In the genomic region with DNA sequence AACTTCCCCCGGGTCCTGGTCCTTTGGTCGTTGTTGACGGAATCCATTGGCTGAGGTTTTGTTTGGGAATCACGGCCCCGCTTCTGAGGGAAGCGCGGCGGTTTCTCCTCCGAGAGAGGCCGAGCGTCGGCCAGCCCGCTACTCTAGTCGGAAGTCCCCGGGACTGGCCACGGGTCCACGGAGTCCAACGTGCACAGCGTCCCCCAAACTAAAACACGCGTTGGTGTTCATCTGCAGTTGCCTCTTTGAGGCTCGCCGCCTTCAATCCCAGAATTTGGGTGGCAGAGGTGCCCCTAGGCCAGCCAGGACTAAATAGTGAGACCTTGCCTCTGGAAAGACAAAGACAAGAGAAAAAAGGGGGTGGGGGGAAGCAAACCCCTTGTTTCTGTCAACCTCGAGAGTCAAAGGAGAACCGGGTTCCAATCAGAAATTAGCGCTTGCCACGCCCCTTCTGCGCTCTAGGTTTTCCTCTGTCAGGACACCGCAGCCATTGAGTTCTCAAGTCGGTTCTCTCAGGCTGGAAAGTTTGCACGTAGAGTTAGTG, we compare ENCODE assay signal across 7 mouse cellular contexts. TPM values are rescaled to one million over a fixed set of nuclear protein-coding genes. Genes with fewer than 3 reads are reported as not detected.
DNase-seq lines count a peak whose midpoint lies in the region; ATAC-seq and TF ChIP-seq lines count a peak whose summit lies in the region.

No protein-coding gene starts in this region.

- H3K27ac ChIP-seq in MEL (ENCODE audit: control insufficient read depth, low read depth, low read length) = peak overlapping the region; percentile 57
- peak overlapping the region; percentile 51 for H3K27ac ChIP-seq in hindbrain, embryonic 14.5 days
- peak overlapping the region; percentile 85 for H3K27ac ChIP-seq in liver, postnatal 0 days (ENCODE audit: low read depth)
- peak overlapping the region; percentile 55 for H3K27ac ChIP-seq in neural tube, embryonic 14.5 days (ENCODE audit: low read depth, low read length)

- H3K79me2 ChIP-seq in MEL (ENCODE audit: control insufficient read depth, insufficient read depth, low read length, poor library complexity) = peaks cover 10% of the 10 kb centered on the region

- 0% methylated on average over 31 of the region's 31 CpGs for WGBS in hindbrain, embryonic 14.5 days
- WGBS in liver, postnatal 0 days (ENCODE audit: insufficient replicate concordance) = 1% methylated on average over 31 of the region's 31 CpGs
- under 1% methylated on average over 31 of the region's 31 CpGs for WGBS in neural tube, embryonic 14.5 days

- TF ChIP-seq EP300 in MEL (IDR thresholded peaks at IDR 0.05; ENCODE audit: low read depth in 1 of 2, low read length in 2 of 2) = 0 out of 4 replicates have a peak, but pooled peaks of 1 of the 2 experiments have one; percentile 16
- TF ChIP-seq EP300 in liver, postnatal 0 days (IDR thresholded peaks at IDR 0.05; ENCODE audit: low read depth) = no peak

- no peak for TF ChIP-seq CTCF in MEL (IDR thresholded peaks at IDR 0.05 in 2 of 3, conservative IDR thresholded peaks at IDR 0.05 in 1 of 3; ENCODE audit: control insufficient read depth in 1 of 3, insufficient read depth in 1 of 3, low read depth in 2 of 3, low read length in 3 of 3, poor library complexity in 1 of 3, severe bottlenecking in 1 of 3)
- no peak for TF ChIP-seq CTCF in liver, postnatal 0 days (IDR thresholded peaks at IDR 0.05; ENCODE audit: low read depth)

- H3K27me3 ChIP-seq in MEL (ENCODE audit: control insufficient read depth in 1 of 2, insufficient read depth in 2 of 2, low read length in 2 of 2) = no peaks in the 10 kb centered on the region
- no peaks in the 10 kb centered on the region for H3K27me3 ChIP-seq in hindbrain, embryonic 14.5 days (ENCODE audit: control insufficient read depth, insufficient read depth, low read length)
- no peaks in the 10 kb centered on the region for H3K27me3 ChIP-seq in liver, postnatal 0 days (ENCODE audit: insufficient read depth, low read length)
- H3K27me3 ChIP-seq in neural tube, embryonic 14.5 days (ENCODE audit: control insufficient read depth, insufficient read depth, low read length) = no peaks in the 10 kb centered on the region

- intact Hi-C loops in gastrocnemius, postnatal 14 days (cut with DNase I; ENCODE audit: low total_unique reads) = loop anchor here (10.0 kb wide), 2 partner anchors 323 to 353 kb away; no protein-coding TSS in a partner anchor

- no peaks in the 10 kb centered on the region for H3K9me3 ChIP-seq in MEL (replicated peaks; ENCODE audit: insufficient read depth, low read length)
- no peaks in the 10 kb centered on the region for H3K9me3 ChIP-seq in hindbrain, embryonic 14.5 days (ENCODE audit: control insufficient read depth, low read length)
- H3K9me3 ChIP-seq in liver, postnatal 0 days (ENCODE audit: low read length) = no peaks in the 10 kb centered on the region
- no peaks in the 10 kb centered on the region for H3K9me3 ChIP-seq in neural tube, embryonic 14.5 days (ENCODE audit: control insufficient read depth, low read length)

- H3K9ac ChIP-seq in MEL (ENCODE audit: control insufficient read depth, low read depth, low read length, poor library complexity, severe bottlenecking) = peak overlapping the region; percentile 92
- peak overlapping the region; percentile 78 for H3K9ac ChIP-seq in hindbrain, embryonic 14.5 days
- H3K9ac ChIP-seq in liver, postnatal 0 days (replicated peaks) = peak overlapping the region; percentile 86
- H3K9ac ChIP-seq in neural tube, embryonic 14.5 days (replicated peaks; ENCODE audit: low read depth, low read length) = peak overlapping the region; percentile 72

- TF ChIP-seq POLR2A in MEL (IDR thresholded peaks at IDR 0.05; ENCODE audit: control insufficient read depth in 1 of 2, insufficient read depth in 1 of 2, low read depth in 1 of 2, low read length in 2 of 2, poor library complexity in 1 of 2) = no peak

- peaks cover 5% of the 10 kb centered on the region in 2 experiments for H3K36me3 ChIP-seq in MEL (ENCODE audit: control insufficient read depth in 1 of 2, insufficient read depth in 2 of 2, low read length in 2 of 2)
- peaks cover under 1% of the 10 kb centered on the region; the same call in 1 of the 2 replicates for H3K36me3 ChIP-seq in hindbrain, embryonic 14.5 days (replicated peaks; ENCODE audit: control insufficient read depth, insufficient read depth)
- H3K36me3 ChIP-seq in liver, postnatal 0 days (replicated peaks; ENCODE audit: insufficient read depth, low read length) = no peaks in the 10 kb centered on the region; the same call in 1 of the 2 replicates
- no peaks in the 10 kb centered on the region for H3K36me3 ChIP-seq in neural tube, embryonic 14.5 days (ENCODE audit: control insufficient read depth, insufficient read depth, low read length)

- peak; percentile 53 for ATAC-seq in hindbrain, embryonic 14.5 days (ENCODE audit: low FRiP score)
- peak; percentile 18 for ATAC-seq in liver, postnatal 0 days
- ATAC-seq in neural tube, embryonic 14.5 days (ENCODE audit: low read depth) = peak; percentile 54

- peak overlapping the region; percentile 86 to 92 for H3K4me3 ChIP-seq in MEL (ENCODE audit: control insufficient read depth in 1 of 2, insufficient read depth in 1 of 2, low read depth in 2 of 2, low read length in 2 of 2)
- peak overlapping the region; percentile 93 for H3K4me3 ChIP-seq in hindbrain, embryonic 14.5 days (replicated peaks; ENCODE audit: low read length)
- peak overlapping the region; percentile 95 for H3K4me3 ChIP-seq in liver, postnatal 0 days (ENCODE audit: low read depth, low read length)
- peak overlapping the region; percentile 92 for H3K4me3 ChIP-seq in neural tube, embryonic 14.5 days (ENCODE audit: low read depth, low read length)

- peak overlapping the region; percentile 81 for H3K4me2 ChIP-seq in hindbrain, embryonic 14.5 days (replicated peaks)
- peak overlapping the region; percentile 100 for H3K4me2 ChIP-seq in liver, postnatal 0 days (ENCODE audit: low read depth, low read length)
- peak overlapping the region; percentile 96 for H3K4me2 ChIP-seq in neural tube, embryonic 14.5 days (ENCODE audit: low read depth, low read length)

- H3K4me1 ChIP-seq in MEL (ENCODE audit: control insufficient read depth in 1 of 2, insufficient read depth in 2 of 2, low read length in 2 of 2) = peaks cover 0 to 4% of the 10 kb centered on the region in 2 experiments; a peak in 1 of 4 replicates
- H3K4me1 ChIP-seq in hindbrain, embryonic 14.5 days (replicated peaks; ENCODE audit: control insufficient read depth, insufficient read depth, low read length) = peaks cover 6% of the 10 kb centered on the region
- peaks cover 18% of the 10 kb centered on the region for H3K4me1 ChIP-seq in liver, postnatal 0 days (ENCODE audit: insufficient read depth)
- peaks cover 4% of the 10 kb centered on the region; the same call in 1 of the 2 replicates for H3K4me1 ChIP-seq in neural tube, embryonic 14.5 days (ENCODE audit: control insufficient read depth, insufficient read depth, low read length)

- peak; percentile 74 for DNase-seq in CD4-positive, CD25-positive, alpha-beta regulatory T cell, adult 2 months (ENCODE audit: low read depth, low spot score)
- DNase-seq in MEL (ENCODE audit: low read depth, low spot score) = peak; percentile 91
- DNase-seq in embryo, embryonic 9.5 days (ENCODE audit: extremely low spot score) = peak; percentile 66
- DNase-seq in hindbrain, embryonic 14.5 days (ENCODE audit: low spot score) = peak; percentile 63
- peak; percentile 71 for DNase-seq in liver, postnatal 0 days
- no peak for DNase-seq in gastrocnemius, postnatal 14 days

- no peak for TF ChIP-seq RAD21 in MEL (IDR thresholded peaks at IDR 0.05; ENCODE audit: low read depth, low read length)

TF ChIP-seq in MEL, 35 proteins besides CTCF, POLR2A, EP300 and RAD21:
- TF ChIP-seq MXI1 (IDR thresholded peaks at IDR 0.05; ENCODE audit: low read depth, low read length) = peak; percentile 11; the same call in 1 of the 2 replicates
- no peak for TF ChIP-seq GABPA (IDR thresholded peaks at IDR 0.05; ENCODE audit: low read depth, low read length)
- no peak for TF ChIP-seq CHD2 (IDR thresholded peaks at IDR 0.05; ENCODE audit: low read length)
- TF ChIP-seq GATA1 (IDR thresholded peaks at IDR 0.05; ENCODE audit: low read depth, low read length) = 0 out of 2 replicates have a peak, but pooled peaks have one; percentile 8
- peak; percentile 76 for TF ChIP-seq SIN3A (IDR thresholded peaks at IDR 0.05; ENCODE audit: low read length)
- peak; percentile 28; the same call in 1 of the 2 replicates for TF ChIP-seq HCFC1 (IDR thresholded peaks at IDR 0.05; ENCODE audit: low read depth, low read length)

RNA-seq across cellular contexts. Expression of a gene that starts 0.7 kb away (rescaled TPM):
- 19.6 and 19.8 TPM in 2 replicates for total RNA-seq in MEL (2012; rRNA removed)
- 10 to 100 TPM in 1 of 2 experiments, not detected in 1; 12.2 TPM for polyA plus RNA-seq in MEL (2012; ENCODE audit: insufficient read depth in 1 of 2, insufficient read length in 2 of 2, low read depth in 1 of 2, low replicate concordance in 2 of 2, missing spikeins in 1 of 2)
- polyA plus RNA-seq in hindbrain, embryonic 14.5 days (2014; fragmentation: Nextera tagmentation; extraction: Ambion mirVana) = 13.0 and 15.0 TPM in 2 replicates
- 3.8 TPM in 2 replicates for polyA plus RNA-seq in liver, postnatal 0 days (2015; fragmentation: Nextera tagmentation; extraction: Ambion mirVana)
- 18.3 and 19.3 TPM in 2 replicates for polyA plus RNA-seq in neural tube, embryonic 14.5 days (2014; fragmentation: Nextera tagmentation; extraction: Ambion mirVana)
- 1 to 10 TPM; 4.4 to 4.6 TPM for total RNA-seq in gastrocnemius, postnatal 14 days (2021)

RNA-seq across cellular contexts. Expression of a gene that starts 13.0 kb away (rescaled TPM):
- total RNA-seq in MEL (2012; rRNA removed) = not detected in 2 replicates
- polyA plus RNA-seq in MEL (2012; ENCODE audit: insufficient read depth in 1 of 2, insufficient read length in 2 of 2, low read depth in 1 of 2, low replicate concordance in 2 of 2, missing spikeins in 1 of 2) = under 1 TPM in 1 of 2 experiments, not detected in 1; 0.04 TPM
- polyA plus RNA-seq in hindbrain, embryonic 14.5 days (2014; fragmentation: Nextera tagmentation; extraction: Ambion mirVana) = 2.9 and 4.1 TPM in 2 replicates
- 19.4 and 20.6 TPM in 2 replicates for polyA plus RNA-seq in liver, postnatal 0 days (2015; fragmentation: Nextera tagmentation; extraction: Ambion mirVana)
- polyA plus RNA-seq in neural tube, embryonic 14.5 days (2014; fragmentation: Nextera tagmentation; extraction: Ambion mirVana) = 1.3 and 3.5 TPM in 2 replicates
- under 1 TPM; 0.13 to 0.33 TPM for total RNA-seq in gastrocnemius, postnatal 14 days (2021)
